Mouse (Mus musculus) Muller cell, postnatal 12 days (primary cell): ENCODE measurements around the gene Cacfd1.
A peak's percentile ranks its signal among the peaks of the same experiment; 100 is the strongest.

Source experiments
- DNase-seq: peaks from one replicate; pipeline ENCODE4 v3.0.0-alpha.2; 2015; ENCODE audit errors: inconsistent ontology term

Cacfd1 gene

GRCm38 (mm10) chr2:27009714-27010244 is at the start of gene Cacfd1:
Cacfd1 (plus strand) TSS chr2:27009926.
- DNase-seq: peak; percentile 97

GRCm38 (mm10) chr2:26960756-26961155 is 49.0 kb upstream of the Cacfd1 start:
- DNase-seq: no peak

- peak; percentile 96 for DNase-seq
Observed at GRCm38 (mm10) chr2:26963923-26964723, 45.6 kb upstream of the Cacfd1 start, which contains the start of gene Rexo4. Rexo4 (minus strand) TSS chr2:26964386.

GRCm38 (mm10) chr2:26964724-26965370 is 44.9 kb upstream of the Cacfd1 start:
- no peak for DNase-seq

GRCm38 (mm10) chr2:26967262-26967661 is 42.5 kb upstream of the Cacfd1 start:
- DNase-seq: no peak

GRCm38 (mm10) chr2:26973116-26973515 is 36.6 kb upstream of the Cacfd1 start, which contains the start of gene Adamts13:
Adamts13 (plus strand) TSS chr2:26973416.
- no peak for DNase-seq

GRCm38 (mm10) chr2:26973960-26974359 is 35.8 kb upstream of the Cacfd1 start:
- no peak for DNase-seq

- DNase-seq: no peak
Observed at GRCm38 (mm10) chr2:26980361-26980760, 29.4 kb upstream of the Cacfd1 start.

GRCm38 (mm10) chr2:26984179-26984578 is 25.5 kb upstream of the Cacfd1 start:
- no peak for DNase-seq

GRCm38 (mm10) chr2:26984640-26985039 is 25.1 kb upstream of the Cacfd1 start:
- DNase-seq: no peak

- DNase-seq: no peak
Observed at GRCm38 (mm10) chr2:26993936-26994335, 15.8 kb upstream of the Cacfd1 start.

- no peak for DNase-seq
Observed at GRCm38 (mm10) chr2:26997498-26997897, 12.2 kb upstream of the Cacfd1 start.

GRCm38 (mm10) chr2:26997993-26998392 is 11.7 kb upstream of the Cacfd1 start:
- no peak for DNase-seq

GRCm38 (mm10) chr2:27006255-27006654 is 3.5 kb upstream of the Cacfd1 start:
- no peak for DNase-seq

GRCm38 (mm10) chr2:27007701-27008100 is 2.0 kb upstream of the Cacfd1 start:
- no peak for DNase-seq

GRCm38 (mm10) chr2:27017802-27018201 is 8.1 kb downstream of the Cacfd1 start:
- DNase-seq: peak; percentile 36

GRCm38 (mm10) chr2:27019530-27019929 is 9.8 kb downstream of the Cacfd1 start:
- no peak for DNase-seq

- no peak for DNase-seq
Observed at GRCm38 (mm10) chr2:27021103-27021502, 11.4 kb downstream of the Cacfd1 start.

- DNase-seq: no peak
Observed at GRCm38 (mm10) chr2:27022612-27023011, 12.9 kb downstream of the Cacfd1 start.

GRCm38 (mm10) chr2:27024136-27024535 is 14.4 kb downstream of the Cacfd1 start:
- no peak for DNase-seq

- no peak for DNase-seq
Observed at GRCm38 (mm10) chr2:27025545-27025944, 15.8 kb downstream of the Cacfd1 start.

- DNase-seq: no peak
Observed at GRCm38 (mm10) chr2:27026332-27026731, 16.6 kb downstream of the Cacfd1 start.
